Mouse (Mus musculus) hindbrain, embryonic 15.5 days (tissue): Measurements from ENCODE around the gene Wsb2. TPM values are rescaled to one million over a fixed set of nuclear protein-coding genes. Genes with fewer than 3 reads are reported as not detected.

Experiments
- ATAC-seq: fragments of 200-750 bp; cut with Nextera tagmentation; 2 replicates; pipeline ENCODE4 v1.8.0; 2017; ENCODE audit warnings: low read depth, moderate number of reproducible peaks, moderate TSS enrichment; ENCODE audit not compliant: low FRiP score
- H3K27ac ChIP-seq: fragments of 300-500 bp; sonication (generic); replicated peaks from 2 replicates; pipeline ENCODE4 v1.5.1; 2015; ENCODE audit warnings: mild to moderate bottlenecking, inconsistent platforms
- H3K27me3 ChIP-seq: fragments of 300-500 bp; sonication (generic); 2 replicates; pipeline ENCODE4 v1.6.1; 2015; ENCODE audit warnings: control low read depth, inconsistent platforms
- H3K36me3 ChIP-seq: fragments of 300-500 bp; sonication (generic); 2 replicates; pipeline ENCODE4 v1.6.1; 2015; ENCODE audit warnings: control low read depth, inconsistent platforms
- H3K4me1 ChIP-seq: fragments of 300-500 bp; sonication (generic); replicated peaks from 2 replicates; pipeline ENCODE4 v1.6.1; 2015; ENCODE audit warnings: control low read depth, inconsistent platforms
- H3K4me2 ChIP-seq: fragments of 300-500 bp; sonication (generic); 2 replicates; pipeline ENCODE4 v1.6.1; 2015; ENCODE audit warnings: moderate library complexity, mild to moderate bottlenecking, inconsistent platforms
- H3K4me3 ChIP-seq: fragments of 300-500 bp; sonication (generic); 2 replicates; pipeline ENCODE4 v1.5.1; 2015; ENCODE audit warnings: mild to moderate bottlenecking, inconsistent platforms
- H3K9ac ChIP-seq: fragments of 300-500 bp; sonication (generic); 2 replicates; pipeline ENCODE4 v1.6.1; 2015; ENCODE audit warnings: inconsistent platforms
- H3K9me3 ChIP-seq: fragments of 300-500 bp; sonication (generic); 2 replicates; pipeline ENCODE4 v1.6.1; 2016; ENCODE audit warnings: control low read depth, inconsistent platforms
- WGBS: fragments of 180-500 bp; shearing (Covaris S2); methylation state at CpG from one replicate; pipeline ENCODE4 v1.1.7; 2015; 5-methylcytosine and 5-hydroxymethylcytosine counted together
- polyA plus RNA-seq: library from polyadenylated mRNA; unstranded; fragments of >200 nt; fragmentation: Nextera tagmentation; extraction: Ambion mirVana; gene quantifications from 2 replicates; pipeline ENCODE4 v1.2.1, GENCODE M21; 2015

The Wsb2 gene
- polyA plus RNA-seq, 1 experiment from 2014 or later, result 310 TPM

DNA sequence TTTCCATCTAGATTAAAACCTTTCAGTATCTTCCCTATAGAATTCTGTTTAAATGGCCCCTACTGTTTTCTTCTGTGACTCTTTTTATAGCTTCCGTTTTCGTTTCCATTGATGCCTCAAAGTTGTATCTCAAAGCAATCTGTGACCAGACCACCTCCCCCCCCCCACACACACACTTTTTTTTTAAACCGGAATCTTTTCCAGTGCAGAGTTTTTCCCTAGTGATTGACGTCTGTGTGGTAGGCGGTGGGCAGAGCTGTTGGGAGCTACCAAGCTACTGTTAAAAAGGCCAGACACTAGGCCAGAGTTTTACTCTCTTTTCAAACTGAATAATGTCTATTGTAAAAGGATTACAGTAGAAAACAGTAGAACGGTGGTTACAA is 1.1 kb downstream of the Wsb2 start:
- no peak for ATAC-seq
- Histone ChIP-seq H3K9me3 (no peaks in the 10 kb centered on the region), H3K27me3 (no peaks in the 10 kb centered on the region), H3K36me3 (no peaks in the 10 kb centered on the region), H3K4me2 (peak overlapping the region; percentile 96), H3K27ac (peak overlapping the region; percentile 93), H3K4me3 (peak overlapping the region; percentile 97), H3K9ac (peak overlapping the region; percentile 96), H3K4me1 (peaks cover 52% of the 10 kb centered on the region)
- WGBS, result 3% methylated on average over 6 of the region's 6 CpGs

DNA sequence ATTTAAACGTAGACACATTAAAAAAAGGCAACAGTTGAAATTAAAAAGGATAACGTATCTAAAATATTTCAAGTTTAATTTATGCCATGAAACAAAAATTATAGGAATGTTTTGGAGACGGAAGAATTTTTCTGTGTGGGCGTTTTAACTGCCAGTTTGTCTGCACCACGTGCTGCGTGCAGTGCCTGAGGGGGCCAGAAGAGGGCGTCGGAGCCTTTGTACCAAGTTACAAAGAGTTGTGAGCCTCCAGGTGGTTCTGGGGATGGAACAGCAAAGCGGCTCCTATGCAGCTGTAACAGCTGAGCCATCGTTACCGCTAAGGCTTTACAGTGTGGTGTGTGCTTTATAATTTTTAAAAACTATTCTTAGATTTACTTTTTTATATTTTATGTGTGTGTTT is 1.6 kb downstream of the Wsb2 start:
- H3K4me3 ChIP-seq, result peak overlapping the region; percentile 97
- peak overlapping the region; percentile 96 for H3K4me2 ChIP-seq
- peaks cover 52% of the 10 kb centered on the region for H3K4me1 ChIP-seq
- H3K9me3 ChIP-seq, result no peaks in the 10 kb centered on the region
- WGBS, result 32% methylated on average over 11 of the region's 11 CpGs
- peaks cover under 1% of the 10 kb centered on the region; the same call in 1 of the 2 replicates for H3K36me3 ChIP-seq
- H3K27me3 ChIP-seq, result no peaks in the 10 kb centered on the region
- no peak for ATAC-seq
- H3K27ac ChIP-seq, result no peak overlapping the region
- H3K9ac ChIP-seq, result no peak overlapping the region

DNA sequence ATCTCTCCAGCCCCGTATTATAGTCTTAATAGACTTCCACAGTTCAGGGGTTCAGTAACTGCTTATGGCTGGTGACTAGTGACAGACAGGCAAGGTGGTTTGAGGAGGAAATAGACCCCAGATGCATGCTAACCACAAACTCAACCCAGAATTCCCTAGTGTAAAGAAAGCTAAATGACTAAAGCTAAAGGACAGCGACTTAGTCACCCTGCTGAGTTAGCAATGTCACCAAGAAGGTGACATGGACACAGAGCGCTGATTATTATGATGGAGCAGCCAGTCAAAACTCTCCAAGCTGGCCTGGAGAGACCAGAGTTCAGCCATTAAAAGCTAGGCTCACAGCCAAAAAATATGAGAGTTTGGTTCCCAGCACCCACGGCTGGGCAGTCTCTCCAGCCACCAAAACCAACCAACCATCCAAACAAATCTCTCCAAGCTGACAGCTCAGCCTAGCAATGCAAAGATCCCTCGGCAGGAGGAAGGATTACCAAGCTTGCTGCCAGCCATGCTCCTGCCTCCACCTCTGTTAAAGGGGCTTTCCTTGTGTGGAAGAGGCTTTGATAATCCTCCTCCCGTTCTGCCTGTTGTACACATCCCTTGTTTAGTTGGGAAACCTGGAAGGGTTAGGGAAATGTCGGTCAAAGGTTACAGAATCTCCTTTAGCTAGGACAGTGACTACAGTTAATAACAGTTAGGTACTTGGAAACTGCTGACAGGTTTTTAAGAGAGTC is 2.6 kb downstream of the Wsb2 start:
- Histone ChIP-seq H3K27ac (no peak overlapping the region), H3K27me3 (no peaks in the 10 kb centered on the region), H3K4me2 (no peak overlapping the region; the same call in 1 of the 2 replicates), H3K4me3 (no peak overlapping the region), H3K36me3 (peaks cover 4% of the 10 kb centered on the region; the same call in 1 of the 2 replicates), H3K4me1 (peaks cover 52% of the 10 kb centered on the region), H3K9ac (no peak overlapping the region), H3K9me3 (no peaks in the 10 kb centered on the region)
- WGBS, result 45% methylated on average over 7 of the region's 7 CpGs
- ATAC-seq, result no peak

DNA sequence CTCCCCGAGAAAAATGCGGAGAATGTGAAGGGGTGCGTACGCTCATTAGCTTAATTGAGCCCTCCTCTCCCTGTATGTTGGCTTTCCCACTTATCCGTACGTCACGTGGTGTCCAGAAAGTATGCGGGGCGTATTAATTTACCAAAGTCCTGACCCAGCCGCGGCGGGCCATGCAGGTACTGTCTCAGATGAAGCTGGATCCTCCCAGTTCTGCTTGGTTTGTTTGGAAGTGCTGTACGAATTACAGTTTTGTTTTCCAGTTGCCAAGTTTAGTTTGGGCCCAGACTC is 3.1 kb downstream of the Wsb2 start:
- no peak for ATAC-seq
- H3K4me1 ChIP-seq, result peaks cover 51% of the 10 kb centered on the region

DNA sequence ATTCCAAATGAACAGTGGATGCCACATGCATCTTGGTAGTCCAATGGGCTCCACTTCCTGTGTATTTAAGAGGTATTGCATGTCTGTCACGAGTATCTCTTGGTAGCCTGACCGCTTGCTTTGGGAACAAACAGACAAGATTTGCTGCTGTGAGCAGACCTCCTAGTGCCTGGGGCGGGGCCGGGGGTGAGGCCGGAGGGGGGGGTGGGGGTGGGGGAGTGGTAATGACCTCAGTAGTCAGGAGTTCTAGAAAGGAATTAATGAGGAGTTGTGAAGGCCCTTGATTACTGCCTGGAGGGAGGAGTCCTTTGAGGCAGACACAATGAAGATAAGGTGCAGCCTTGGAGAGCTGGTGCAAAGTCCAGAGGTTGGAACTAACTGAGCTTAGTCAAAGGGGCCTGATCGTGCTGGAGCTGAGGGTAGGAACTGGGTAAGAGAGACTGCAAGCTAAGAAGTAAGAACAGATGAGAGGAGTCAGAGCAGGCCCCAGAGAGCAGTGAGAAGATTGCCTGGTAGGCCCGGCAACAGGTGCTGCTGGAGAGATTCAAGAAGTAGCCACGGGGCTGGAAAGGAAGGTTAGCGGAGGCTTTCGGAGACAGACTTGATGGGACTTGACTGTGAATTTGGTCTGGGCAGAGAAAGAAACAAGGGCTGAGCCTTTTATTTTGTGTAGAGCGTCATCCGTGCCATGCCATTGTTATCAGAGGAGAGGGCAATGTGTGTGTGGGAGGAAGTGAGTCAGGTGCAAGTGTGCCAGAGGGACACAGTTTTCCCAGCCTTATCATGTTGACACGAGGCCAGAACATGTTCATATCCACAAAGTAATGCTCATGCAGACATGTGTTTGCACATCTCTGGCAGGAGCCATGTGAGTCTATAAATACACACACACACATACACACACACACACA is 3.8 kb downstream of the Wsb2 start:
- Histone ChIP-seq H3K27ac (no peak overlapping the region), H3K9ac (no peak overlapping the region), H3K4me1 (peaks cover 45% of the 10 kb centered on the region), H3K9me3 (no peaks in the 10 kb centered on the region), H3K36me3 (peaks cover 15% of the 10 kb centered on the region), H3K4me3 (no peak overlapping the region), H3K27me3 (no peaks in the 10 kb centered on the region), H3K4me2 (no peak overlapping the region)
- ATAC-seq, result no peak
- 46% methylated on average over 13 of the region's 13 CpGs for WGBS

More for the DNA sequence above, 3.1 kb downstream of the Wsb2 start:
- peaks cover 8% of the 10 kb centered on the region; the same call in 1 of the 2 replicates for H3K36me3 ChIP-seq
- H3K9me3 ChIP-seq, result no peaks in the 10 kb centered on the region
- H3K9ac ChIP-seq, result no peak overlapping the region
- no peaks in the 10 kb centered on the region for H3K27me3 ChIP-seq
- H3K4me2 ChIP-seq, result no peak overlapping the region
- H3K4me3 ChIP-seq, result no peak overlapping the region
- 58% methylated on average over 13 of the region's 13 CpGs for WGBS
- no peak overlapping the region for H3K27ac ChIP-seq

DNA sequence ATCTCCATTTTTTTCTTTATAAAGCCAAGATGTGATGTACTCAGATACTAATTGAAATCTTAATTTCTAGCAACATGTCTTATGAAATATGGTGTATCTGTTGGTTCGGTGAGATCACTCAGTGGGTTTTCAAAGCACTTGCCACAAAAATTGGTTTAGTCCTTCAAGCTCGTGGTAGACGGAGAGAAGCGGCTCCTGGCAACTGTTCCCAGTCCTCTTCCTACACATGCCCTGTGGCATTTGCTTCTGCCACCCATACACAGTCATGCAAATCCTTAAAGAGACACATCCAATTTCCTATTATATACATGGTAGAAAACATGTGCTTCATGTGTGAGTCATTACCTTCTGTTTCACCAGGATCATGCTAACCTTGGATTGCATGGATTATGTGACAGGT is 4.5 kb downstream of the Wsb2 start:
- Histone ChIP-seq H3K27ac (no peak overlapping the region), H3K36me3 (peaks cover 17% of the 10 kb centered on the region), H3K4me2 (no peak overlapping the region), H3K27me3 (no peaks in the 10 kb centered on the region), H3K4me1 (peaks cover 39% of the 10 kb centered on the region), H3K4me3 (no peak overlapping the region), H3K9me3 (no peaks in the 10 kb centered on the region), H3K9ac (no peak overlapping the region)
- ATAC-seq, result no peak
- WGBS, result 77% methylated on average over 4 of the region's 4 CpGs

DNA sequence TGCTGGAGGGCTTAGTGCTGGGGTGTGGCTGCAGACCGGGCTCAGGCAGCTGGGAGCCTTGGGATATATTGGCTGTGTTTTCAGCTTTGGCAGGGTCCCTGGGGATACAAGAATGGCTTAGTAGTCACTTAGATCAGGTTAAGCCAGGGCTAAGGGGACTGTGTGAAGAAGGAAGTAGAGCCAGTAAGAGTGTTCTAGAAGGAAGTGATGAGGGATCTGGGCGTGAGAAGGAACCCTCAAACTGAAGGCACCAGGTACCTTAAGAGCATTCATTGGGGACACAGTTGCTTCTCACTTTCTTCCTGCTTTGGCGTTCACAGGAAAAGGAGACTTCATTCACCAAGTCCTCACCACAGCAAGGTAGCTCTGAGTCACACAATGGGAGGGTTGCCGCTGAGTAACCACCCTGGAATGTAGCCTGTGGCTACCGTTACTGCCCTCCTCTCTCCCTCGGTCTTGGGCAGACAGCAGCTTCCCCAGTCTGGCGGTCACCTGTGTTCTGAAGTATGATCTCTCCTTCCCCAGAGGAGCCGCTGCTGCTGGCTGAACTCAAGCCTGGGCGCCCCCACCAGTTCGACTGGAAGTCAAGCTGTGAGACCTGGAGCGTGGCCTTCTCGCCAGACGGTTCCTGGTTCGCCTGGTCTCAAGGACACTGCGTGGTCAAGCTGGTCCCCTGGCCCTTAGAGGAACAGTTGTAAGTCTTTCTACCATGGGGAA is 6.1 kb downstream of the Wsb2 start:
- 63% methylated on average over 15 of the region's 15 CpGs for WGBS
- Histone ChIP-seq H3K4me1 (peaks cover 36% of the 10 kb centered on the region), H3K9me3 (no peaks in the 10 kb centered on the region), H3K36me3 (peaks cover 17% of the 10 kb centered on the region), H3K27ac (no peak overlapping the region), H3K27me3 (no peaks in the 10 kb centered on the region), H3K4me2 (no peak overlapping the region), H3K4me3 (no peak overlapping the region), H3K9ac (no peak overlapping the region)
- no peak for ATAC-seq

DNA sequence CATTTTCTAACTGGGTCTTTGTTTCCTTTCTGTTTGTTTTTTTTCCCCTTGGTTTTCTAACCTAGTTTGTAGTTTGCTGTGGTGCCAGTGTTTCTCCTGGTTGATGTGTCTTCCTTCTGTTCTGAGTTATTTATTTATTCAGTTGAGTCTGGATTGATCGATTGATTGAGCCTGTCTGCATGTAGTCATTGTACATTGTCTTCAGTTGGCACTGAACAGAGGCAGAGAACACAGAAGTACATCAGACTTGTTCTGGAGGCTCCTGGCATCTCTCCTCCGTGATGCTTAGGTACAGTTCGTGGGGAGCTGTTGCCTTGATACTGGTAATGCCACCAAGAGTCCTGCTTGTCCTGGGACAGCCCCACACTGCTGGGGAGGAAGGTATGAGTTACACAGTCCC is 7.7 kb downstream of the Wsb2 start:
- Histone ChIP-seq H3K4me2 (no peak overlapping the region), H3K36me3 (peaks cover 25% of the 10 kb centered on the region), H3K27ac (no peak overlapping the region), H3K4me1 (peaks cover 20% of the 10 kb centered on the region), H3K27me3 (no peaks in the 10 kb centered on the region), H3K4me3 (no peak overlapping the region), H3K9ac (no peak overlapping the region), H3K9me3 (no peaks in the 10 kb centered on the region)
- ATAC-seq, result no peak
- WGBS, result 85% methylated on average over 3 of the region's 3 CpGs

DNA sequence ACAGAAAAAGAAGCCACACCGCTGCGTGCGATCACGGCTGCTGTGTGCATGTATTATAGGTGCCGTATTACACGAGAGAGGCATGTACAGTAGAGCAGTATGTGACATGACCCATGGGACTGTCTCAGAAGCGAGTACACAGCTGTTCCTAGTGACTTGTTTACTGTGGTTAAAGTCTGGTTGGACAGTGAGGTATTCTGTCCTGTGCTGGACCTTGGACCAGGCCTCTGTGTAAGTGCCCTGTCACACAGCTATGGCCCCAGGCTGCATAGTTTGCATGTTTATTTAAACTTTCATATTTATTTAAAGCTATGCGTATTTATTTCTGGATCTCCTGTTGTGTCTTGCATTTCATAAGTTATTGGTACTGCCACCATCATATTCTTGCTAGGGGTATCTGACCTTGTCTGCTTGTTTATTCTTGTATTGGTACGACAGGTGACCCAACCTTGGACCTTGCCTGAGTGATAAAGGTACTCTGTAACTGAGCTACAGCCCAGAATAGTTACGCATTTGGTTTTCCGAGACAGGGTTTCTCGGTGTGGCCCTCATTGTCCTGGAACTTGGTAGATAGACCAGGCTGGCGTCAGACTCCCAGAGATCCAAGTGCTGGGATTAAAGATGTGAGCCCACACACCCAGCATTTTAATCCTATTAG is 8.9 kb downstream of the Wsb2 start:
- no peak overlapping the region for H3K4me3 ChIP-seq
- H3K27ac ChIP-seq, result no peak overlapping the region
- H3K4me2 ChIP-seq, result no peak overlapping the region
- H3K27me3 ChIP-seq, result no peaks in the 10 kb centered on the region
- H3K9ac ChIP-seq, result no peak overlapping the region
- no peaks in the 10 kb centered on the region for H3K9me3 ChIP-seq
- no peak for ATAC-seq
- H3K36me3 ChIP-seq, result peaks cover 31% of the 10 kb centered on the region
- WGBS, result 92% methylated on average over 13 of the region's 13 CpGs
- H3K4me1 ChIP-seq, result peaks cover 8% of the 10 kb centered on the region

DNA sequence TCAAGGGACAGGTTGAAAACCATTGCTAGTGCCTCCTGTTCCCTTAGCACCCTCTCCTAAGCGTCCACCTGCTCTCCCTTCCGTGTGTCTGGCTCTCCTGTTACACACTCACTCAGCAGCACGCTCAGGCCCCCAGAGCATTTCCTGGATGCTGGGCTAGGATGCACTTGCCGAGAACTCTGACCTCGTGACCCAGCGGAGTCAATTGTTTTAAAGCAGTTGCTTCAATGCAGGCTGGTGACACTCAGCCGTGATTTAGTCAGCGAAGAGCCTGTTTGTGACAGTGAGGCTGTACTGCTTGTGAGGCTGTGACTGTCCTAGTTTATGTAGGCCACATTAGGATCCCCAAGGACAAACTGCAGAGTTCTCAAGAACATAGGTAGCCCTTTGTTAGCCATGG is 10.1 kb downstream of the Wsb2 start:
- H3K27me3 ChIP-seq, result no peaks in the 10 kb centered on the region
- no peak overlapping the region for H3K4me2 ChIP-seq
- H3K4me3 ChIP-seq, result no peak overlapping the region
- H3K4me1 ChIP-seq, result peaks cover 5% of the 10 kb centered on the region; the same call in 1 of the 2 replicates
- ATAC-seq, result no peak
- H3K9me3 ChIP-seq, result no peaks in the 10 kb centered on the region
- peaks cover 42% of the 10 kb centered on the region for H3K36me3 ChIP-seq
- WGBS, result 39% methylated on average over 8 of the region's 8 CpGs
- no peak overlapping the region for H3K9ac ChIP-seq
- H3K27ac ChIP-seq, result no peak overlapping the region

DNA sequence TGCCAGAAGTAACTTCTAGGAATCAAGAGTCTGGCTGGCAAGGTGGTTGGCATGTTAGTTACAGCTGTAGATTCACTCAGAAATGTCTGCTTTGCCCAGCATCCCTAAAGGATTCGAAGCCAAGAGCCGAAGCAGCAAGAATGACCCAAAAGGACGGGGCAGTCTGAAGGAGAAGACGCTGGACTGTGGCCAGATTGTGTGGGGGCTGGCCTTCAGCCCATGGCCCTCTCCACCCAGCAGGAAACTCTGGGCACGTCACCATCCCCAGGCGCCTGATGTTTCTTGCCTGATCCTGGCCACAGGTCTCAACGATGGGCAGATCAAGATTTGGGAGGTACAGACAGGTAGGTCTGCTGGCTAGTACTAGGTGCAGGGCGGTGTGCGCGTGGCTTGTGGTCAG is 13.5 kb downstream of the Wsb2 start:
- ATAC-seq, result no peak
- no peak overlapping the region for H3K27ac ChIP-seq
- H3K4me2 ChIP-seq, result no peak overlapping the region
- peaks cover 55% of the 10 kb centered on the region for H3K36me3 ChIP-seq
- no peaks in the 10 kb centered on the region for H3K4me1 ChIP-seq
- no peaks in the 10 kb centered on the region for H3K9me3 ChIP-seq
- H3K4me3 ChIP-seq, result no peak overlapping the region
- no peaks in the 10 kb centered on the region for H3K27me3 ChIP-seq
- WGBS, result 84% methylated on average over 10 of the region's 10 CpGs
- H3K9ac ChIP-seq, result no peak overlapping the region
